Mouse (Mus musculus) bone marrow macrophage, adult 2 months (primary cell): ENCODE measurements at regions not wholly inside any gene's neighbourhood (a gene's known extent, or its start where the extent isn't known, plus 50 kb on each side); places are given as distances from the start of the nearest gene placed in this dataset.

ENCODE experiments used
- CTCF ChIP-seq: IDR thresholded peaks from 2 replicates; pipeline ENCODE4 v1.5.1; 2012; ENCODE audit warnings: low read depth, mild to moderate bottlenecking, low read length, moderate library complexity
- POLR2A ChIP-seq: IDR thresholded peaks from 2 replicates; pipeline ENCODE4 v1.6.1; 2012; ENCODE audit warnings: mild to moderate bottlenecking, low read depth, low read length, borderline replicate concordance

DNA sequence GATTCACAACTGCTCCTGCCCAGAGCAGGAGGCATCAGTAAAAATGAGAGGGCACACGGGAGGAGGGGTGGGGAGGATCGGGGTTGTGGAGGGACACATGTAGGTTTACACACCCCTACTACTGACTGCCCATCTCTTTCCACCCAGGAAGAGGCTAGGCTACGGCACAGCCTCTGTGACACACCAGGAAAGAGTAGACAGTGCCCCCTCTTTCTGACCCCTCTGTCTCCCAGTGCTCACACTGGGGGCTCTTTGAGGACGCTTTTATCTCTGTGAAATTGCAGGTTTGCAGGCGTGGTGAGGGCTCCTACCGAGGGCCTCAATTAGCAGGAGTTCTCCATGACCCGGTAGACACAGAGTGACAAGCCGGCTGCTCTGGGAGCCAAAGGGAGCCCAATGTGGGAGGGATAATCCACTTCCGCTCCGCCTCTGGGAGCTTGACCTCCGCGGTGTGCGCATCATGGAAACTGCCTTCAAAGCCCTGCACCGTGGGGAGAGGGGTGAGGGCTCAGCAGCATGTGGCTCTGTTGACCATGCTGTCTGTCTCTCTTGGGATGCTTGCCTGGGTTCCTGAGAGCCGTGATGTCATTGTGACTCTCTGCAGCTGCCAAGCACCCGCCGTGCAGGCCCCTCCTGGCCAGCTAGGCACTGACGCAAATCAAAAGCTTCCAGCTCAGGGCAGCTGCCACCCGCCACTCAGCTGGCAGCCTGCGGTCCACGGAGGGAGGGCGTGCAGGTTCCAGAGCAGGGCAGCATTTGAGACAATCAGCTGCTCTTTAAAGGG lies 65.1 kb downstream of the Sik1 start:
- TF ChIP-seq CTCF (no peak), POLR2A (no peak)
